Mouse (Mus musculus): ENCODE results near the gene Dnaic2. TPM values are rescaled to one million over a fixed set of nuclear protein-coding genes. Genes with fewer than 3 reads are reported as not detected.

Dnaic2 gene
- total RNA-seq, 2 experiments from 2014 or later: not detected

- ATAC-seq (replicated peaks; ENCODE audit: poor library complexity, severe bottlenecking): no peak
These were observed 13.4 kb downstream of the Dnaic2 start for GRCm38 (mm10) chr11:114740598-114740997.

GRCm38 (mm10) chr11:114741451-114741850 lies 14.2 kb downstream of the Dnaic2 start:
- no peak for ATAC-seq (replicated peaks; ENCODE audit: poor library complexity, severe bottlenecking)

GRCm38 (mm10) chr11:114745134-114745533 lies 17.9 kb downstream of the Dnaic2 start:
- ATAC-seq (replicated peaks; ENCODE audit: poor library complexity, severe bottlenecking): peak; percentile 93

GRCm38 (mm10) chr11:114747564-114748138 lies 20.4 kb downstream of the Dnaic2 start:
- peak; percentile 39; the same call in 1 of the 2 replicates for ATAC-seq (replicated peaks; ENCODE audit: poor library complexity, severe bottlenecking)

GRCm38 (mm10) chr11:114764820-114765818 lies 37.9 kb downstream of the Dnaic2 start, which contains the start of gene Kif19a:
Gene Kif19a (plus strand): TSS chr11:114765388.
- peak; percentile 84 for ATAC-seq (replicated peaks; ENCODE audit: poor library complexity, severe bottlenecking)

GRCm38 (mm10) chr11:114769911-114770310 lies 42.7 kb downstream of the Dnaic2 start:
- no peak for ATAC-seq (replicated peaks; ENCODE audit: poor library complexity, severe bottlenecking)

GRCm38 (mm10) chr11:114771896-114772295 lies 44.7 kb downstream of the Dnaic2 start:
- ATAC-seq (replicated peaks; ENCODE audit: poor library complexity, severe bottlenecking): no peak

GRCm38 (mm10) chr11:114780076-114780475 lies 52.9 kb downstream of the Dnaic2 start:
- no peak for ATAC-seq (replicated peaks; ENCODE audit: poor library complexity, severe bottlenecking)

- ATAC-seq (replicated peaks; ENCODE audit: poor library complexity, severe bottlenecking): no peak
These were observed 58.7 kb downstream of the Dnaic2 start for GRCm38 (mm10) chr11:114785892-114786291.

- ATAC-seq (replicated peaks; ENCODE audit: poor library complexity, severe bottlenecking): no peak
These were observed 59.1 kb downstream of the Dnaic2 start for GRCm38 (mm10) chr11:114786326-114786725.

GRCm38 (mm10) chr11:114787611-114788010 lies 60.4 kb downstream of the Dnaic2 start:
- no peak for ATAC-seq (replicated peaks; ENCODE audit: poor library complexity, severe bottlenecking)

GRCm38 (mm10) chr11:114789061-114789714 lies 62.0 kb downstream of the Dnaic2 start:
- ATAC-seq (replicated peaks; ENCODE audit: poor library complexity, severe bottlenecking): peak; percentile 70

- ATAC-seq (replicated peaks; ENCODE audit: poor library complexity, severe bottlenecking): no peak
These were observed 62.5 kb downstream of the Dnaic2 start for GRCm38 (mm10) chr11:114789716-114790115.

- no peak for ATAC-seq (replicated peaks; ENCODE audit: poor library complexity, severe bottlenecking)
These were observed 63.0 kb downstream of the Dnaic2 start for GRCm38 (mm10) chr11:114790171-114790570.

GRCm38 (mm10) chr11:114790841-114791240 lies 63.6 kb downstream of the Dnaic2 start:
- ATAC-seq (replicated peaks; ENCODE audit: poor library complexity, severe bottlenecking): no peak

GRCm38 (mm10) chr11:114791351-114791889 lies 64.2 kb downstream of the Dnaic2 start:
- no peak for ATAC-seq (replicated peaks; ENCODE audit: poor library complexity, severe bottlenecking)

GRCm38 (mm10) chr11:114791891-114792411 lies 64.7 kb downstream of the Dnaic2 start:
- ATAC-seq (replicated peaks; ENCODE audit: poor library complexity, severe bottlenecking): no peak

GRCm38 (mm10) chr11:114792931-114793494 lies 65.8 kb downstream of the Dnaic2 start:
- peak; percentile 49 for ATAC-seq (replicated peaks; ENCODE audit: poor library complexity, severe bottlenecking)

- ATAC-seq (replicated peaks; ENCODE audit: poor library complexity, severe bottlenecking): no peak
These were observed 66.8 kb downstream of the Dnaic2 start for GRCm38 (mm10) chr11:114793868-114794545.
